Mouse (Mus musculus) stomach, postnatal 0 days (tissue): ENCODE measurements at regions not wholly inside any gene's neighbourhood (a gene's known extent, or its start where the extent isn't known, plus 50 kb on each side); places are given as distances from the start of the nearest gene placed in this dataset.

ENCODE experiments used
- ATAC-seq: fragments of 200-750 bp; cut with Nextera tagmentation; 2 replicates; pipeline ENCODE4 v1.8.0; 2017; ENCODE audit not compliant: low FRiP score, low TSS enrichment
- DNase-seq: peaks from one replicate; pipeline ENCODE4 v3.0.0-alpha.2; 2016; ENCODE audit warnings: low spot score
- H3K27ac ChIP-seq: fragments of 300-500 bp; sonication (generic); replicated peaks from 2 replicates; pipeline ENCODE4 v1.5.1; 2014; ENCODE audit warnings: mild to moderate bottlenecking, control low read depth
- H3K27me3 ChIP-seq: fragments of 300-500 bp; sonication (generic); 2 replicates; pipeline ENCODE4 v1.6.1; 2014; ENCODE audit warnings: low read length; ENCODE audit not compliant: control insufficient read depth, insufficient read depth
- H3K36me3 ChIP-seq: fragments of 300-500 bp; sonication (generic); 2 replicates; pipeline ENCODE4 v1.6.1; 2014; ENCODE audit warnings: low read length, mixed read lengths; ENCODE audit not compliant: control insufficient read depth, insufficient read depth
- H3K4me1 ChIP-seq: fragments of 300-500 bp; sonication (generic); replicated peaks from 2 replicates; pipeline ENCODE4 v1.6.1; 2014; ENCODE audit warnings: antibody characterized with exemption; ENCODE audit not compliant: control insufficient read depth, insufficient read depth
- H3K4me2 ChIP-seq: fragments of 300-500 bp; sonication (generic); replicated peaks from 2 replicates; pipeline ENCODE4 v1.6.1; 2014; ENCODE audit warnings: low read depth, mild to moderate bottlenecking, control low read depth, moderate library complexity
- H3K4me3 ChIP-seq: fragments of 300-500 bp; sonication (generic); 2 replicates; pipeline ENCODE4 v1.5.1; 2014; ENCODE audit warnings: low read depth, low read length, control low read depth
- H3K9ac ChIP-seq: fragments of 300-500 bp; sonication (generic); 2 replicates; pipeline ENCODE4 v1.6.1; 2014; ENCODE audit warnings: mild to moderate bottlenecking, low read length, control low read depth, mixed read lengths
- H3K9me3 ChIP-seq: fragments of 300-500 bp; sonication (generic); 2 replicates; pipeline ENCODE4 v1.6.1; 2016; ENCODE audit warnings: low read length; ENCODE audit not compliant: control insufficient read depth
- CTCF ChIP-seq: IDR thresholded peaks from 2 replicates; pipeline ENCODE4 v1.5.1; 2016; ENCODE audit warnings: antibody characterized with exemption, low read depth, mild to moderate bottlenecking, moderate library complexity
- EP300 ChIP-seq: optimal IDR thresholded peaks from 2 replicates; pipeline ENCODE3; 2016; ENCODE audit warnings: antibody characterized with exemption
- WGBS: fragments of 180-500 bp; shearing (Covaris S2); extraction: QIAGEN DNeasy Blood & Tissue Kit; methylation state at CpG from one replicate; pipeline ENCODE4 v1.1.7; 2014; 5-methylcytosine and 5-hydroxymethylcytosine counted together

DNA sequence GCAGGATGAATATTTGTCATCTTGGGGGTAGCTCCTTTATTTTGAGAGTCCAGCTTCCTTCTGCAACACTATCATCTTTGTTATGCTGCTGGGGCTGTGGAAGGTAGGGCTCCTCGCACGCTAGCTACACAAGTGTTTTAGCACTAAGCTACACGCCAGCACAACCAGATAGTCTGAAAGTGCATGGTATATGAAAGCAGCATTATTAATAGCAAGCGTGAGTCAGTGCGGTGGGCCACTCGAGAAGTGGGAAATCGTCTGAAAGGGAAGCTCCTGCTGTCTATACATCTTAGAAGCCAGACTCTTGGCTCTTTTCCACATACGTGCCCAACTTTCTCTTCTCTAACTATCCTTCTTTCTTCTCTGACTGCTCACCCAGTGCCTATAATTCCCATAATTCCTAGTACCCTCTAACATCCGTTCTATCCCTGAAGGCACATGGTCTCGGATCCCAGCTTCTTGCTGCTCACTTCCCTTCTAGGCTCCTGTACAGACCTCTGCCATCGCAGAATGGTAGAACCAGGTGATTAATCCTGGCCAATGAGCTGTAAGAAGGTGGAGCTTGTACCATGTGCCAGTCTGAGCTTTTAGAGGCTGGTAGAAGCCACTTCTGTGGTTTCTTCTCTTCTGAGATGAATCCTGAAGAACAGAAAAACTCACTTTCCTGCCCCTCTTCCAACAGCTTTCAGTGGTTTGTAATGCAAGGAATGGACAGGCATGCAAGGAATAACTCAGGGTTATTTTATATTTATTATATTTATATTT is 55.5 kb downstream of the E030025P04Rik start:
- Histone ChIP-seq H3K4me1 (no peaks in the 10 kb centered on the region), H3K4me2 (no peak overlapping the region), H3K9me3 (no peaks in the 10 kb centered on the region), H3K27ac (no peak overlapping the region), H3K36me3 (no peaks in the 10 kb centered on the region), H3K9ac (no peak overlapping the region), H3K4me3 (no peak overlapping the region), H3K27me3 (no peaks in the 10 kb centered on the region)
- WGBS, result 80% methylated on average over 11 of the region's 11 CpGs
- DNase-seq (no peak), ATAC-seq (no peak)
- no peak for TF ChIP-seq EP300
- TF ChIP-seq CTCF, result no peak

DNA sequence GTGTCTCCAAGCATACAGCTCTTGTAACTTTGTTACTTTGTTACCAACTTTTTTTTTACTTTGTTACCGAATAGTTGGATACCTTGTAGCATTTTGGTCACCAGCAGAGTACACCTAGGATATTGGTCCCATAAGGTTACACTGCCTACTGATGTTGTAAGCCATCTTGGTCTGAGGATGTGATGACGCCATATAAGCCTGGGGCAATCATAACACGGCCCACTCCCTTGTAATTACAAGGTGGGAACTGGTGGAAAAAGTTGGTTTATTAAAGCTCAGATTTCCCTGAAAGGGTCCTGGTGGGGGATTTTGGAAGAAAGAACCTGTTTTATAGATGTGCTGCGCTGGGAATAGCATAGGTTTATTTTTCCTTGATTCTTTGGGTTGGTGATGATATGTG is 62.2 kb downstream of the E030025P04Rik start:
- ATAC-seq (no peak), DNase-seq (no peak)
- Histone ChIP-seq H3K27ac (no peak overlapping the region), H3K36me3 (no peaks in the 10 kb centered on the region), H3K9me3 (no peaks in the 10 kb centered on the region), H3K27me3 (no peaks in the 10 kb centered on the region), H3K4me2 (no peak overlapping the region), H3K4me3 (no peak overlapping the region), H3K4me1 (no peaks in the 10 kb centered on the region), H3K9ac (no peak overlapping the region)
- 93% methylated on average over 4 of the region's 4 CpGs for WGBS
- TF ChIP-seq EP300 (no peak), CTCF (no peak)

DNA sequence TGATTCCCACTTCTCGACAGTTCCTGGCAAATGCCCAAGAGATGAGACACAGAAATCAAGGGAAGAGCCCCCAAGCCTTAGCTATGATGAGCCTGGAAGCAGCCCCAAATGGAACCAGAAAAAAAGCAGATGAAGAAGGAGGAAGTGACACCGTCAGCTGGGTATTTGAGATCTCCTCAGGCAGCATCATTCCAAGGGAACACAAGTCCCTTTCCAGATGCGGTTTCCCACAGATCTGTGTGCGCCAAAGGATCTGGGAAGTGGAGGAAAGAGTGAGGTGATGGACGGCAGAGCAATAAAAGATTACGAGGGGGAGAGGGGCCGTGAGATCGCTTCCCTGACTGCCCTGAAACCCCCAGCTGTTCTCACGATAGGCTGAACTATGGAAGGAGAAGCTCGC is 62.7 kb downstream of the E030025P04Rik start:
- Histone ChIP-seq H3K4me3 (no peak overlapping the region), H3K27ac (no peak overlapping the region), H3K4me1 (no peaks in the 10 kb centered on the region), H3K9ac (no peak overlapping the region), H3K4me2 (no peak overlapping the region), H3K27me3 (no peaks in the 10 kb centered on the region), H3K36me3 (no peaks in the 10 kb centered on the region), H3K9me3 (no peaks in the 10 kb centered on the region)
- DNase-seq (no peak), ATAC-seq (no peak)
- no peak for TF ChIP-seq EP300
- no peak for TF ChIP-seq CTCF
- WGBS, result 52% methylated on average over 10 of the region's 10 CpGs

DNA sequence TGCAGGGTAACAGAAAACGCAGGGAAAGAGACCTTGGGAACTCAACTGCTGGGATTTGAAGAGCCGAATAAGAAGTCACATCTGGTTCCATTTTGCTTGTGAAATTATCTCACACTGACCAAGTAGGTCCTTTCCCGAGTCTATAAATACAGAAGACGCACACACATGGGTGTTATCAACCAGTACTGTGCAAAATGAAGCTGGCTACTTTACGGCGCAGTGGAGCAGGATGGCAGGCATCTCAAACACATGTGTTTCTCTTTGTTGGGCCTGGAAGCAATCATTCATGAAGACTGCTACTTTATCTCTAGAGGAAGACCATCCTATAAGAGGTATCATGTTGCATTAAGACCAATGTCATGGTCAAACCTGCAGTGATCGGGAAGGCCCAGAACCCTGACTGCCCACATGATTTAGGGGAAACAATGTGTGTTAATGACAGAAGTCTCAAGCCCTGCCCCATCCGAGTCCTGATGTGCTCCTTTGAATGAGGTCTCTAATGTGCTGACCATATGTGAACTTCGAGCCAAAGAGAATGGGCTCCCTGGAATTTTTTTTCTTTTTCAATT is 63.2 kb downstream of the E030025P04Rik start:
- H3K36me3 ChIP-seq, result no peaks in the 10 kb centered on the region
- DNase-seq, result no peak
- H3K4me1 ChIP-seq, result no peaks in the 10 kb centered on the region
- WGBS, result 87% methylated on average over 9 of the region's 9 CpGs
- no peak for ATAC-seq
- H3K9me3 ChIP-seq, result no peaks in the 10 kb centered on the region
- no peak overlapping the region for H3K27ac ChIP-seq
- no peak overlapping the region for H3K4me3 ChIP-seq
- H3K9ac ChIP-seq, result no peak overlapping the region
- TF ChIP-seq EP300 (no peak), CTCF (no peak)
- no peaks in the 10 kb centered on the region for H3K27me3 ChIP-seq
- H3K4me2 ChIP-seq, result no peak overlapping the region

DNA sequence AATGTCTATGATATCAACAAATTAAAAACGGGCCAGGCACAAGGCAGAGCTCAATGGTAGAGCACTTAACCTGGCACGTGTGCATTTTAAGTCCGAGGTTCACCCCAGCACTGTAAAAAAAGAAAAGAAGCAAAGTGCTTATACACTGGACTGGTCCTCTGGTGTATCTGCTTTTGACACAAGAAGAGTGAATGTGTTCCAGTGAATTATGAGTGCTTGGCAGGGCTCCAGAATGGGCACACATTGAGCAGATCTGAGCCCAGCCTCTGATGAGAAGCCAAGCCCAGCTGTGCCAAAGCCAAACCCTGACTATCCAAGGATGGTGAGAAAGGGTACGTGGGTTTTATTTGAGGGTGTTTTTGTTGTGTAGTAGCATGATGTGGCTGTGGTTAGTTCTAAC is 64.7 kb downstream of the E030025P04Rik start:
- Histone ChIP-seq H3K4me3 (no peak overlapping the region), H3K27me3 (no peaks in the 10 kb centered on the region), H3K4me2 (no peak overlapping the region), H3K9me3 (no peaks in the 10 kb centered on the region), H3K36me3 (no peaks in the 10 kb centered on the region), H3K9ac (no peak overlapping the region), H3K4me1 (no peaks in the 10 kb centered on the region), H3K27ac (no peak overlapping the region)
- WGBS, result 70% methylated on average over 4 of the region's 4 CpGs
- ATAC-seq (no peak), DNase-seq (no peak)
- no peak for TF ChIP-seq CTCF
- no peak for TF ChIP-seq EP300
